Mouse (Mus musculus): ENCODE results near the gene Snx29.

Gene Snx29

GRCm38 (mm10) chr16:11794628-11795027, 471.9 kb downstream of the Snx29 start:
- no peaks in the 10 kb centered on the region for H3K36me3 ChIP-seq (ENCODE audit: insufficient read depth, low read length)
- no peaks in the 10 kb centered on the region for H3K27me3 ChIP-seq (ENCODE audit: insufficient read depth, low read length)
- TF ChIP-seq NANOG (IDR thresholded peaks at IDR 0.05; ENCODE audit: borderline replicate concordance, low read length) = no peak
- no peak for TF ChIP-seq POU5F1 (IDR thresholded peaks at IDR 0.05; ENCODE audit: borderline replicate concordance, low read length)
- no peak for TF ChIP-seq CTCF (conservative IDR thresholded peaks at IDR 0.05; ENCODE audit: low read length)
- peaks cover 10% of the 10 kb centered on the region; the same call in 1 of the 2 replicates for H3K9me3 ChIP-seq (ENCODE audit: low read length)
- H3K4me3 ChIP-seq (replicated peaks; ENCODE audit: low read length) = no peak overlapping the region
- no peaks in the 10 kb centered on the region for H3K4me1 ChIP-seq (replicated peaks; ENCODE audit: low read depth, low read length)

GRCm38 (mm10) chr16:11795758-11796460, 473.2 kb downstream of the Snx29 start:
- no peaks in the 10 kb centered on the region for H3K4me1 ChIP-seq (replicated peaks; ENCODE audit: low read depth, low read length)

GRCm38 (mm10) chr16:11801960-11802539, 479.3 kb downstream of the Snx29 start:
- Histone ChIP-seq H3K27me3 (ENCODE audit: insufficient read depth, low read length) (no peaks in the 10 kb centered on the region), H3K36me3 (ENCODE audit: insufficient read depth, low read length) (no peaks in the 10 kb centered on the region), H3K9me3 (ENCODE audit: low read length) (no peaks in the 10 kb centered on the region), H3K4me1 (replicated peaks; ENCODE audit: low read depth, low read length) (no peaks in the 10 kb centered on the region), H3K4me3 (replicated peaks; ENCODE audit: low read length) (no peak overlapping the region)
- TF ChIP-seq NANOG (IDR thresholded peaks at IDR 0.05; ENCODE audit: borderline replicate concordance, low read length) (no peak), POU5F1 (IDR thresholded peaks at IDR 0.05; ENCODE audit: borderline replicate concordance, low read length) (no peak), CTCF (conservative IDR thresholded peaks at IDR 0.05; ENCODE audit: low read length) (no peak)

More at GRCm38 (mm10) chr16:11795758-11796460, 473.2 kb downstream of the Snx29 start:
- H3K4me3 ChIP-seq (replicated peaks; ENCODE audit: low read length) = no peak overlapping the region
- no peak for TF ChIP-seq POU5F1 (IDR thresholded peaks at IDR 0.05; ENCODE audit: borderline replicate concordance, low read length)
- no peaks in the 10 kb centered on the region for H3K36me3 ChIP-seq (ENCODE audit: insufficient read depth, low read length)
- H3K9me3 ChIP-seq (ENCODE audit: low read length) = peaks cover 10% of the 10 kb centered on the region; the same call in 1 of the 2 replicates
- H3K27me3 ChIP-seq (ENCODE audit: insufficient read depth, low read length) = no peaks in the 10 kb centered on the region

Measured in E14TG2a.4 (cell line).